Mouse (Mus musculus) layer of hippocampus, adult 11-12 months (tissue): ENCODE measurements around the gene Zic4.

Experiments
- DNase-seq: peaks from one replicate; pipeline ENCODE4 v3.0.0; 2022; ENCODE audit warnings: low spot score

The Zic4 gene

GRCm38 (mm10) chr9:91361856-91362601 is at the start of gene Zic4:
Gene Zic4, plus strand, starts transcription at chr9:91362413.
- no peak for DNase-seq

GRCm38 (mm10) chr9:91347591-91347990 is 14.6 kb upstream of the Zic4 start:
- DNase-seq: no peak

DNA sequence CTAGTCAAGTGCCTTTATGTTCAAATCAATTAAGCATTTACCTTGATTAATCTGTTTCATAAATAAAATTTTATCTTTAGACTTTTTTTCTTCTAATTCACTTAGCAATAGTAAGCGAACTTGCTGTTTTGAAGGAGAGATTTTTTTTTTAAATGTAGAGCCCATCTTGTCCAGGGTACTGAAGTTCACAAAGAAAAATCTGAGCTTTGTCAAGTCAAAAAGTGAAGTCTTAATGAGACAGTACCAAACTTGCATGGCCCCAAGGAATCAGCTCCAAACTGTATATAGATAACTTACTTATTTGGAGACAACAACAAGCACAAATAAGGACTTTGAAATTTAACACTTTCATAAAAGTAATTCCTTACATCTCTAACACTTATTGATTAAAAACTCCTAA is 13.5 kb upstream of the Zic4 start:
- no peak for DNase-seq

- DNase-seq: no peak
Observed at GRCm38 (mm10) chr9:91350211-91350791, 11.9 kb upstream of the Zic4 start.

- DNase-seq: no peak
Observed at GRCm38 (mm10) chr9:91350861-91351291, 11.3 kb upstream of the Zic4 start.

- no peak for DNase-seq
Observed at GRCm38 (mm10) chr9:91351361-91351760, 10.9 kb upstream of the Zic4 start.

GRCm38 (mm10) chr9:91351961-91352411 is 10.2 kb upstream of the Zic4 start:
- no peak for DNase-seq

DNA sequence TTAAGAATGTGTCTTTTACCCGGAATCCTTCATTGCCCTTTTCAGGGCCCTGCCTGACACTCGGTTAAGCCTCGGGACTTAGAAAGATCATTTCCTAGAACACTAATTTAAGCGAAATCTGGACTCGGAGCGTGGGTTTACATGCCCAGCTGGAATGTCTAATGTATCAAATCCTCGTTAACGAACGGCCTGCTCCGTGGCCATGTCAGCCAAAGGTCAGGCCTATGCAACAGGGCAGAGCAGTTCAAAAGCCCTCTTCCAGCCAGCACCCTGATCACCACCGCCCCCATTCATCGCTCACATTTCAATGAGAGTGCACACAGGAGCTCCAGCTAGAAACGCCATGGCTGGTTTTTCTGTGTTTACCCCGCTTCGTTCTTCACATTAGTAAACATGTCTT is 9.4 kb upstream of the Zic4 start:
- DNase-seq: no peak

DNA sequence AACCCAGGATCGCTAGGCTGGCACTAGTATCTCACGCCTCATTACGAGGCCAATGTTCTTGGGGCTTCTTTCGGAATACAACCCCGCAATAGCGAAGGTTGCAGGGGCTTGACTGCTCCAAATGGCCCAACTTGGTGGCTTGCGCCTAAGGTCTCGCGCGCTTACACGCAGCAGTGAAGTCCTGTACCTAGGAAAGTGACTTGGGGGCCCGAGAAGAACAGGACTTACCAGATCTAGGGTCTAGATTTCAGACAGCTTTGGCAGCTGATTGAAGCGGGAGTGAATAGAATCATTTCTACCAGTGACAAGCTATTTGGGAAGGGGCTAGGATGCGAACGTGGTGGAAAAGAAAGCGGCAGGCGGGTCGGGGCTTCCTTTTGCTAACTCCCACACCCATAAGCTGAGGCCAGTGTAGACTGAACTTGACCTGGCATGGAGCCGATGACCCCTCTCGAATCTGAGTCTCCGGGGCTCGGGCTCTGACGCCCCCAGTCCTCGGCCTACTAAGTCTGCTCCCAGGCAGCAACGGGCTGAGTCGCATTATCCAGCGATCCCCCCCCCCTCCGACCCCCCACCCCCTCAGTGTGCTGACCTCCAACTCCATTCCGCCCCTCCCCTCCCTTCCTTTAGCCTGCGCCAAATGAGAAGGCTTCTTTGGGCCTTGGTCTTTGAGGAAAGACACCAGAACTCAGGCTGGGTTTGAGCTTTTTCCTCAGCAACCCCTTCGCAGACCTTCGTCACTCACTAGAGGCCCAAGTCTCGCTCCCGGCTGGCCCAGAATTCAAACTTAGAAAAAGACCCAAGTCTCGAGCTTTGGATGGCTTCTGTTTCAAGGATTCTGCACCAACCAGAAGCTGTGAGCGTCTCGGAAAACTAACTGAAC is 8.4 kb upstream of the Zic4 start:
- DNase-seq: no peak

DNA sequence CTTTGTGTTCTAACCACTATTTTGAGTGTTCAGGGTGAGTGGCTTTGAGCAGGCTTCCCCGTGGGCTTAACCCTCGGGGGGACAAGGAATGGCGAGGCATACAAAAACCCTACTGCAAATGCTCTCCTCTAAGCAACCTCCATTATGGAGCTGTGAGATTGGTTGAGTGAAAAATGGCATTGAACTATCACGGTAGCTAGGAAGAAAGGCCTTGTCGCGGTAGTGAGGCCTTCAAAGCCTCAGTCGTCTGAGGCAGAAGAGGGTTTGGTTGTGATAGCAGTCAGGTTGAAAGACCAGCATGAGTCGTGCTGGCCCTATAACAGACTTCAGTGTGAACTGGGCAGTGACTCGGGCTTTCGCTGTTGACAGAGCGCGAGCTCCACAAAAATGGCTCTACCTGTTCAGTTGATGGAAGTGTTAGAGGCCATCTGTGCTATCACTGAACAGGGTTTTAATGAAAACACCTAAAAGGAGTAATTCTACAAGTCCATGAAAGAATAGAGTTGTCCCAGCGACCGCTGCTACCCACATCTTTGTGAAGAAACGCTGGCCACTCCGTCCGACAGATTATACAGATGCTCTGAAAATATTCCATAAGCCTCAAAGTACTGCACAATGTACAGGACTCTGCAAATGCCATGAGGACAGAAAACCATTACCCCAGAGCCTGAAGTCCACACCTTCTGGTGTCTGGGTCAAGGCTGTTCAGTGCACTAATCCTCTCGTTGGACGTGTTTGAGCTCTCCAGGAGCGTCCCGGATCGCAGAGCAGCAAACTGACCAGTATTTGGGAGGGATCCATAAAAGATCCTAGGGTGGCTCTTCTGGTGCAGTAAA is 7.6 kb upstream of the Zic4 start:
- no peak for DNase-seq

- DNase-seq: no peak
Observed at GRCm38 (mm10) chr9:91355270-91355589, 7.0 kb upstream of the Zic4 start.

- no peak for DNase-seq
Observed at GRCm38 (mm10) chr9:91355629-91356352, 6.4 kb upstream of the Zic4 start.

- DNase-seq: no peak
Observed at GRCm38 (mm10) chr9:91356353-91356740, 5.9 kb upstream of the Zic4 start.

DNA sequence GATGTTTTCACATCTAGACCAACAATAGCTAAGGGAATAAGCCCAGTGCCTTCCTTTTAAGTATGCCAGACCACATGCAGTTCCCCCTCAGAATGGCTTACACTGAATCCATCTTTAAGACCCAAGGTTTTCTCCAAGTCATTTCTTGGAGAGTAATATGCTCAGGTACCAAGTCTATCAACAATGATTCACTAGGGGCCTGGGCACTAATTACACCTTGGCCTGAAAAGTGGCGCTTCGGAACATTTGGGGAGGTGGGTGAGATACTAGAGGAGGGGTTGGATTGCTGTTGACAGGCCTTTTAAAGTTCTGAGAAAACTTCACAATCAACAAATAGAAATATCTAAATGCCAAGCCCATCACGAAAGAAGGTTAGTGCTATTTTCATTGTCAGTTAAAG is 4.9 kb upstream of the Zic4 start:
- DNase-seq: no peak

DNA sequence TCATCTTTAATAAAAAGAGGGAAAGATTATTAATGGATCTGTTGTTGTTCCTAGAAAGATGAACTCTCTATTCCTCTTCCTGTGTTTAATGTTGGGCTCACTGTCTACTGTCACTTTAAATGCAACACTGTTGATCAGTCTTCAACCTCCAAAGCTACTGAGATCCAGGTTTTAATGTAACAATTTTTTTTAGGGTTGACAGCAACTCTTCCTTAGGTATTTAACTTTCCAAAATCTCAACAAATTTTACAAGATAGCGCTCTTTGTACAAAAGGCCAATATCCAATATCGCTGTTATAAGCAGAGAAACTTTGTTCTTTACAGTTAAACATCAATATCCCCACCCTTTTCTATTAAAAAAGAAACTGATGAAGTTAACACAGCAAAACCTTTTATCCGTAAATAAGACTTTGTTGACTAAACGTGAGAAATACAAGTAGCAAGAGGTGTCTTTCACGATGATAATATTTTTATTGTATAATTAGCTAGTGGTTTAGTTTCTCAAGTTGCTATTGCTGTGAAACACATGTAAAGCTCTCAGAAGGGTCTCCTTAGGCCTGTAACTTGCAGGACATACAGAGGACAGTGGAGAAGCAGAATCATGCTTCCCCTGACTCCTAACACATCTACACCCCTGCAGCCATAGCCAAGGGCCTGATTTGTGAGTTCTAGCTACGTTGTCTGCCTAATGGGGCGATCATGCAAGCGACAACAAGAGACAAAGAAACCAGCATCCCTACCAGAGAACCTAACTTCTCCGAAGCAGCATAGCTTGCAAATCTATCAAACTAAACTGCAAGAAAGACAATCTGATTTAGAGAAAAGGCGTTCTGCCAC is 3.1 kb upstream of the Zic4 start:
- DNase-seq: no peak

DNA sequence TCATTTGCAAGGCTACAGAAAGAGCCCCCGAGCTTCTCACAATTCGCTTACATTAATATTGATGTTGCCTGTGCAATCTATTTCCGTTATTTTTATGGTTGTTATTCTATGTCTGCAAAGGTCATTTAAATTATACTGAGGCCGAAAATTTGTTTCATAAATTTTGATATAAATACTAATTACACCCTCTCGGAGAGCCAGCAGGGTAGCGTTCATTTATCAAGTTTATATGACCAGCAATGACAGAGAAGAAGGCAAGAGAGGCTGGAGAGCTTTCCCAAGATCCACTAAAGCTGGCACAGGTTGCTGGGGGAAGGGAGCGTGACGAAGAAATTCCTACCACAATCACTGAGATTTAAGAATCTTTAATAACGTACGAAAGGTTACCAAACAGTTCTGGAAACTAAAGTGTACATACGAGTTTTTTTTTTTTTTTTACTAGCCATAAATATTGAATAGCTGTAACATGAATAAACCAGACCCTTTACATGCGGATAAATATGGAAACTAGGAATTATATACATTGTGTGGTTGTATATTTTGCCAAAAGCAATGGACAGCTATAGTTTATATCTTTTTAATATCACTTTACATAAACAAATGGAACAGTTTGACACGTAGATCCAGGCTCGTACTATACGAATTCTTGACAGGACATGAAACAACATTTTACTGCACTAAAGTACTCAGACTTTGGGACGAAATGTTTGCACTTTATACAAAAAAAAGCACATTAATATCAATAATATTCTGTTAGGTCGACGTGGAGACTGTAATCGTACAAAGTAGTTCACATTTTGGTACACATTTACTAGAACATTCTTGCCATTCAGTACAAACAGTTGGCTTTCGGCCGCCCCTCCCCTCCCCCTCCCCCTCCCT is 1.8 kb upstream of the Zic4 start:
- DNase-seq: no peak

DNA sequence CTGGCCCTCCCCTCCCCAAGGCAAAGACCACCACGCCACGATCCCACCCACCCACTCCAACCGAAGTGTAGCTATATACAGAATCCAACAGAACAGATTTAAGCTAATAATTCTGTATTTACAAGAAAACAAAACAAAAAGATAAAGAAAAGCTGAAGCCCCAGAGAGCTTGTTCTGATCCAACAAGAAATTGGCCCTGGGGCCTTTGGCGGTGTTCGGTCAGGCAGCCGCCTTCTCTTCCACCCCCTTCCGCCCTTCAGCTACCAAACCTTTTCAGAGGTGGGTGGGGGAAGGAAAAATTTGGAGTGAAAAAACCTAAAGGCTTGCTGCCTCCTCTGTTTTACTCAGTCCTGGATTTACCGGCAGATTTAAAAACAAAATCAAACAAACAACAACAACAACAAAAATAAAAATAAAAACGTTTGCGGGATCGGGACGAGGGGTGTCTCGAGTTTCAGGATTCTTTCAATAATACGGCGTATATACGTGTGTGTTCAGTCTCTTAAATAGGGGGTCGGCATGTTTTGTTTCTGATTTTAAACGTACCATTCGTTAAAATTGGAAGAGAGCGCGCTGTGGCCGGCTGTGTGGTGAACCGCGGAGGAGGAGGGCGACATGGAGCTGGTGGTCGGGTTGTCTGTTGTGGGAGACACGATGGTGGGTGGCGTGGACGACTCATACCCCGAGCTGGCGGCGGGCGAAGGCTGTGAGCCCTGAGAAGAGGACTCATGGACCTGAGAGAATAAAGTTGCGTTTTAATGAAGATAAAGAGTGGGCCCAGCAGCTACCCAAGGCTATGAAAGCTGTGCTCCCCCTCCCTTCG is 969 bp upstream of the Zic4 start:
- DNase-seq: no peak

DNA sequence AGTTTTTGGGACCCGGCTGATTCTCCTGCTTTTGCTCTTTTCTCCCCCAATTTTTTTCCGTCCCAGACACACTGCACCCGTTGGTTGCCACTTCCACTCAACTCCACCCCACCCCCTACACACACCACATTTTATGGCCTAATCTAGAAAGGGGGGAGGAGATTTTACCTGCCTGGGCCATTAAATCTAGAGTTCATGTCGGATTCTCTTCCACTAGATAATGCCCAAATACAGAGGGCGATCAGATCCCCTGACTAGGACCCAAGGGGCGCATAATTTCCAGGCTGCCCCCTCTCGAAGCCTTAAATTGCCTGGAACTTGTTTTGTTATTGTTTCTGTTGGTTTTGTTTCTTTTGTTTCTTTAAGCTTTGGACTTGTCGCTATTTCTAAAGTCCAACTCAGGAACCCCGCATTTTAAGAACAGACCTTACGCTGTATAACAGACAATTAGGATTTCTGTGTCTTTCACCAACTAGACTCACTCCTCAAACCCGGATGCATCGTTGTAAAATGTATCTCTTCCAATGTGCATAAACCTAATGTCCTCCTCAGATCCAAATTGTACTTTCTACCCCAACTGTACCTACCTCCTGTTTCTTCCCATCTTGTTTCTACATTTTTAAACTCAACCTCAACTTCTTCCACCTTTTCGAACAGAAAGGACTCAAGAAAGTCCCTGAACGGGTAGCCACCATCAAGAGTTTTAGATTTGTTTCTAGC is 958 bp downstream of the Zic4 start:
- no peak for DNase-seq
